ENCODE assay signal across 24 mouse cellular contexts in genomic region chr5:54622733-54623132, GRCm38 (mm10).
"Had no signal": no experiment of that assay in that cellular context is flagged by ENCODE, and none has a peak within 500 bp of the region (broad histone marks: within the 10 kb centered on the region; RNA-seq: fewer than 3 reads in every experiment).

No protein-coding gene starts in this region.

- H3K36me3 ChIP-seq: heart, embryonic 13.5 days; heart, embryonic 15.5 days; hindbrain, embryonic 13.5 days; hindbrain, embryonic 15.5 days; kidney, embryonic 15.5 days; limb, embryonic 10.5 days; limb, embryonic 12.5 days had no signal

- ATAC-seq: forebrain, postnatal 0 days; hindbrain, postnatal 0 days; intestine, embryonic 16.5 days had no signal

- H3K4me1 ChIP-seq: heart, embryonic 13.5 days; heart, embryonic 15.5 days; hindbrain, embryonic 13.5 days; hindbrain, embryonic 15.5 days; kidney, embryonic 15.5 days; limb, embryonic 10.5 days; limb, embryonic 12.5 days had no signal

- H3K27me3 ChIP-seq: heart, embryonic 13.5 days; heart, embryonic 15.5 days; hindbrain, embryonic 13.5 days; hindbrain, embryonic 15.5 days; kidney, embryonic 15.5 days; limb, embryonic 12.5 days had no signal

- H3K9ac ChIP-seq: forebrain, postnatal 0 days; heart, embryonic 13.5 days; heart, embryonic 15.5 days; hindbrain, embryonic 13.5 days; hindbrain, embryonic 15.5 days; kidney, embryonic 15.5 days; limb, embryonic 12.5 days had no signal

- DNase-seq: forebrain, postnatal 0 days; gastrocnemius, postnatal 14 days; gastrocnemius, postnatal 36 days; heart, adult 11 months; heart, adult 2 months; heart, postnatal 14 days; heart, postnatal 36 days; kidney, adult 11 months; kidney, adult 2 months; kidney, adult 9 months; kidney, postnatal 10 days; kidney, postnatal 36 days; layer of hippocampus, adult 9-11 months; layer of hippocampus, postnatal 36 days had no signal

- H3K4me3 ChIP-seq: heart, adult 2 months; heart, embryonic 13.5 days; heart, embryonic 15.5 days; hindbrain, embryonic 13.5 days; hindbrain, embryonic 15.5 days; kidney, embryonic 15.5 days; limb, embryonic 10.5 days; limb, embryonic 12.5 days had no signal

- H3K27ac ChIP-seq: heart, adult 2 months; heart, embryonic 13.5 days; heart, embryonic 15.5 days; hindbrain, embryonic 13.5 days; hindbrain, embryonic 15.5 days; hindbrain, postnatal 0 days; kidney, embryonic 15.5 days; limb, embryonic 10.5 days; limb, embryonic 12.5 days had no signal

- H3K9me3 ChIP-seq: heart, embryonic 13.5 days; heart, embryonic 15.5 days; hindbrain, embryonic 13.5 days; hindbrain, embryonic 15.5 days; kidney, embryonic 15.5 days; limb, embryonic 10.5 days; limb, embryonic 12.5 days had no signal

- H3K4me2 ChIP-seq: heart, embryonic 11.5 days; heart, embryonic 13.5 days; heart, embryonic 15.5 days; hindbrain, embryonic 13.5 days; hindbrain, embryonic 15.5 days; kidney, embryonic 15.5 days; limb, embryonic 12.5 days had no signal
